Mouse (Mus musculus) forebrain, embryonic 13.5 days (tissue): ENCODE data around the gene Cfap74. TPM values are rescaled to one million over a fixed set of nuclear protein-coding genes. Genes with fewer than 3 reads are reported as not detected.

ENCODE experiments used
- ATAC-seq: fragments of 200-750 bp; cut with Nextera tagmentation; 2 replicates; pipeline ENCODE4 v1.8.0; 2017
- H3K27ac ChIP-seq: fragments of 300-500 bp; sonication (generic); 2 replicates; pipeline ENCODE4 v1.5.1; 2015; ENCODE audit warnings: inconsistent platforms, mild to moderate bottlenecking, moderate library complexity
- H3K27me3 ChIP-seq: fragments of 300-500 bp; sonication (generic); 2 replicates; pipeline ENCODE4 v1.6.1; 2015; ENCODE audit warnings: mild to moderate bottlenecking, inconsistent platforms
- H3K36me3 ChIP-seq: fragments of 300-500 bp; sonication (generic); 2 replicates; pipeline ENCODE4 v1.6.1; 2015; ENCODE audit warnings: mild to moderate bottlenecking, inconsistent platforms; ENCODE audit not compliant: poor library complexity, severe bottlenecking
- H3K4me1 ChIP-seq: fragments of 300-500 bp; sonication (generic); 2 replicates; pipeline ENCODE4 v1.6.1; 2015; ENCODE audit warnings: inconsistent platforms
- H3K4me2 ChIP-seq: fragments of 300-500 bp; sonication (generic); 2 replicates; pipeline ENCODE4 v1.6.1; 2015; ENCODE audit warnings: inconsistent platforms, mild to moderate bottlenecking, moderate library complexity
- H3K4me3 ChIP-seq: fragments of 300-500 bp; sonication (generic); 2 replicates; pipeline ENCODE4 v1.5.1; 2015; ENCODE audit warnings: mild to moderate bottlenecking, inconsistent platforms
- H3K9ac ChIP-seq: fragments of 300-500 bp; sonication (generic); 2 replicates; pipeline ENCODE4 v1.6.1; 2015; ENCODE audit warnings: mild to moderate bottlenecking, inconsistent platforms
- H3K9me3 ChIP-seq: fragments of 300-500 bp; sonication (generic); replicated peaks from 2 replicates; pipeline ENCODE4 v1.6.1; 2016; ENCODE audit warnings: inconsistent platforms
- WGBS: fragments of 180-500 bp; shearing (Covaris S2); methylation state at CpG from one replicate; pipeline ENCODE4 v1.1.7; 2015; 5-methylcytosine and 5-hydroxymethylcytosine counted together
- polyA plus RNA-seq: library from polyadenylated mRNA; unstranded; fragments of >200 nt; fragmentation: Nextera tagmentation; extraction: Ambion mirVana; gene quantifications from 2 replicates; pipeline ENCODE4 v1.2.1, GENCODE M21; 2015

Cfap74 gene
- polyA plus RNA-seq, 1 experiment from 2014 or later, result 4.3 TPM

DNA sequence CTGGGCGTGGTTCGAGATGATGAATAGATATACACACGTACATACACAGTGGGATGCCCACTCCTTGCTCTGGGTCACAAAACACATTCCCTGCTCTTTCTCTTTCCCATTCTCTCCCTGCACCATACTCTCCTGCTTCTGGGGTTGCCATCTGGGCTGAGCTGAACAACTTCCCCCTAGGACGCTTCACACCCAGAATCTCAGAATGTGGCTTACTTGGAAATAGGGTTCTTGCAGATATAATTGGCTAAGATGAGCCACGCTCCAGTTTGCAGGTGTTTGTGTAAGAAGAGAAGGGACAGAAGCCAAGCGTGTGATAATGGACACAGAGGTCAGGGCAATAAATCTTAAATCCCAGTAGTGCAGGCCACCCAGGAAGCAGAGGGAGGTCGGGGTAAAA is 27.0 kb upstream of the Cfap74 start:
- Histone ChIP-seq H3K4me3 (no peak overlapping the region), H3K27me3 (0 out of 2 replicates have a peak, but pooled peaks cover 3% of the 10 kb centered on the region), H3K9me3 (no peaks in the 10 kb centered on the region), H3K4me1 (no peaks in the 10 kb centered on the region), H3K27ac (no peak overlapping the region), H3K36me3 (no peaks in the 10 kb centered on the region), H3K4me2 (no peak overlapping the region), H3K9ac (no peak overlapping the region)
- 62% methylated on average over 7 of the region's 7 CpGs for WGBS
- ATAC-seq, result no peak

- 20% methylated on average over 9 of the region's 9 CpGs for WGBS
Observed at GRCm38 (mm10) chr4:155382752-155383151, 26.2 kb upstream of the Cfap74 start.

DNA sequence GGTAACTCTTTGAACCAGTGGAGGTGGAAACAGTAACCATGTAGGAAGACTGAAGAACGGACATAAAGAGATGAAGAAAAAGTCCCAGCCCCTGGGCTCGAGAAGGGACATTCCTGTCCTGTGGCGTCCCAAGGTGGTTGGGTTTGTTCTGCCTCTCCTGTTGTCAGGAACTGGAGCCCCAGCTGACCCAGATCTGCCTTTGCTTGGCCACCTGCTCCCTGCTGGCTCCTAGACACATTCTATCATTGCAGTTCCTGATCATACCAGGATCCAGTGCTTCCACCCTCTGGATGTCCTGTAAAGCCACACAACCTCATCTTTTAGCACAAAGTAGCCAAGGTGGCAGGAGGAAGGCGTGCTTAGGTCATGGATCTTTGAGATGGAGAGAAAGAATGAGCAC is 25.7 kb upstream of the Cfap74 start:
- H3K4me2 ChIP-seq, result no peak overlapping the region
- ATAC-seq, result no peak
- no peak overlapping the region for H3K4me3 ChIP-seq
- H3K9ac ChIP-seq, result no peak overlapping the region
- H3K9me3 ChIP-seq, result no peaks in the 10 kb centered on the region
- no peaks in the 10 kb centered on the region for H3K4me1 ChIP-seq
- no peak overlapping the region for H3K27ac ChIP-seq
- WGBS, result 76% methylated on average over 4 of the region's 4 CpGs
- H3K36me3 ChIP-seq, result no peaks in the 10 kb centered on the region
- 0 out of 2 replicates have a peak, but pooled peaks cover 3% of the 10 kb centered on the region for H3K27me3 ChIP-seq

More at GRCm38 (mm10) chr4:155382752-155383151, 26.2 kb upstream of the Cfap74 start:
- Histone ChIP-seq H3K27me3 (0 out of 2 replicates have a peak, but pooled peaks cover 3% of the 10 kb centered on the region), H3K9ac (no peak overlapping the region), H3K9me3 (no peaks in the 10 kb centered on the region), H3K36me3 (no peaks in the 10 kb centered on the region), H3K4me1 (no peaks in the 10 kb centered on the region), H3K27ac (no peak overlapping the region), H3K4me2 (no peak overlapping the region), H3K4me3 (no peak overlapping the region)
- no peak for ATAC-seq

DNA sequence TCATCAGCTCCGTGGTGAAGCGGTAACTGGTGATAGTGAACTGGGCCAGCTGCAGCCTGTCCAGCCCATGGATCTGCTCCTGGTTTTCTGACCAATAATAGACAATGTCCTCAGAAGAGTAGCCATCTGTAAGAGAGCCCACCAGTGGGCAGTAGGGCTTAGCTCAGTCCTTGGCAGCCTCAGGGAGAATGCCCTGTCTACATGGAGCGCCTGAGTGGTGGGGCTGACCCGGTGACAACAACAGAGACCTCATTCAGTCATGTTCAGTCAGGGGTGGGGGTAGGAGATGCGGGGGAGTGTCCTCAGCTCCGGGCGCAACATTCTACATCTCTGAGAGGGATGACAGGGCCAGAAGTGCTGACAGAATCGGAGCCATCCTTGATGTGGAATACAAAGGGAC is 21.8 kb upstream of the Cfap74 start:
- no peaks in the 10 kb centered on the region for H3K36me3 ChIP-seq
- no peaks in the 10 kb centered on the region for H3K9me3 ChIP-seq
- H3K27ac ChIP-seq, result no peak overlapping the region
- WGBS, result 84% methylated on average over 8 of the region's 8 CpGs
- H3K27me3 ChIP-seq, result 0 out of 2 replicates have a peak, but pooled peaks cover 3% of the 10 kb centered on the region
- no peak overlapping the region for H3K4me2 ChIP-seq
- no peak overlapping the region for H3K9ac ChIP-seq
- no peak for ATAC-seq
- no peaks in the 10 kb centered on the region for H3K4me1 ChIP-seq
- H3K4me3 ChIP-seq, result no peak overlapping the region

- Histone ChIP-seq H3K4me2 (no peak overlapping the region), H3K27ac (no peak overlapping the region), H3K9ac (no peak overlapping the region), H3K4me1 (peaks cover 11% of the 10 kb centered on the region), H3K27me3 (peaks cover 56% of the 10 kb centered on the region), H3K4me3 (no peak overlapping the region), H3K9me3 (no peaks in the 10 kb centered on the region), H3K36me3 (no peaks in the 10 kb centered on the region)
- WGBS, result 85% methylated on average over 5 of the region's 5 CpGs
- no peak for ATAC-seq
Observed at GRCm38 (mm10) chr4:155395471-155395870, 13.5 kb upstream of the Cfap74 start.

- Histone ChIP-seq H3K4me3 (no peak overlapping the region), H3K36me3 (no peaks in the 10 kb centered on the region), H3K4me2 (no peak overlapping the region), H3K9me3 (no peaks in the 10 kb centered on the region), H3K27me3 (peaks cover 60% of the 10 kb centered on the region), H3K9ac (no peak overlapping the region), H3K27ac (no peak overlapping the region), H3K4me1 (peaks cover 11% of the 10 kb centered on the region)
- ATAC-seq, result no peak
- 81% methylated on average over 4 of the region's 4 CpGs for WGBS
Observed at GRCm38 (mm10) chr4:155396751-155397150, 12.2 kb upstream of the Cfap74 start.

DNA sequence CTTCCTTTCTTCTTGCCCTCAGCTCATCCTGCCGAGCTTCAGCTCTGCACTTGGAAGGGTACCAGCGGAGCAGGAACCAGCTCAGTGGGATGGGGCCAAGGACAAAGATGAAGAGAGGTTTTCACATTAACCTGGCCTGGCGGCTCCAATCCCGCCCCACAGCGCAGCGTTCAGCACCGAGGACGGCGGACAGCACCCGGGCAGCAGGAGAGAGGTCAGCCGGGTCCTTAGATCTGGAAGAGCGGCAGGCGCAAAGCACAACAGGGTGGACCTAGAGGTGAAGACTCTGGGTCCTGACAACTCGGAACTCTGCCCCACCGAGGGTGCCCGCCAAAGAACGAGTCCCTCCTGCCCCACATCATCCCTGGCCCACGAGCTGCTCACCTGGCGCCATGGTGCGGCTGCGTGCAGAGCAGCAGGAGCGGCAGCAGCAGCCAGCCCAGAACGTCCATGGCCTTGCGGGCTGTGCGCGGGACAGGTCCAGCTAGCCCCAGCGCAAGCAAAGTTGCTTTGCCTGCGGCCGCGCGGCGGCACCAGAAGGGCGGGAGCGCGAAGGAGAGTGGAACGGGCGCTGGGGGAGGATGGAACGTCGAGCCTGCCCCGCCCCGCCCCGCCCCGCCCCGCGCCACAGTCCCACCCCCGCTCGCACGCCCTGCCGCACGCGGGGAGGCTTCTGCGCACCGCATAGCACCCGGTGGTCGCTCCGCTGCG is 11.3 kb upstream of the Cfap74 start, which contains the start of gene Gabrd:
TSS of gene Gabrd (minus strand) at position 602 of the 711 bp plus-strand sequence.
- Histone ChIP-seq H3K4me2 (peak within 1 kb of the TSS; percentile 71), H3K4me3 (peak within 1 kb of the TSS; percentile 41), H3K9me3 (no peaks in the 10 kb centered on the region), H3K27ac (no peak within 1 kb of the TSS), H3K27me3 (peaks cover 60% of the 10 kb centered on the region), H3K9ac (no peak within 1 kb of the TSS), H3K36me3 (no peaks in the 10 kb centered on the region), H3K4me1 (peaks cover 11% of the 10 kb centered on the region)
- 1% methylated on average over 38 of the region's 57 CpGs for WGBS
- ATAC-seq, result peak; percentile 45; the same call in 1 of the 2 replicates

GRCm38 (mm10) chr4:155398222-155398540 is 10.8 kb upstream of the Cfap74 start:
- Histone ChIP-seq H3K27ac (no peak overlapping the region), H3K9ac (no peak overlapping the region), H3K4me3 (peak overlapping the region; percentile 41), H3K4me1 (peaks cover 11% of the 10 kb centered on the region), H3K9me3 (no peaks in the 10 kb centered on the region), H3K27me3 (peaks cover 60% of the 10 kb centered on the region), H3K36me3 (no peaks in the 10 kb centered on the region), H3K4me2 (peak overlapping the region; percentile 71)
- 3% methylated on average over 9 of the region's 9 CpGs for WGBS
- no peak for ATAC-seq

- WGBS, result 75% methylated on average over 7 of the region's 7 CpGs
- ATAC-seq, result no peak
- H3K27ac ChIP-seq, result no peak overlapping the region
- no peak overlapping the region for H3K4me3 ChIP-seq
- H3K36me3 ChIP-seq, result no peaks in the 10 kb centered on the region
- no peaks in the 10 kb centered on the region for H3K9me3 ChIP-seq
- peaks cover 46% of the 10 kb centered on the region for H3K27me3 ChIP-seq
- no peak overlapping the region for H3K9ac ChIP-seq
- peaks cover 11% of the 10 kb centered on the region for H3K4me1 ChIP-seq
- no peak overlapping the region for H3K4me2 ChIP-seq
Observed at GRCm38 (mm10) chr4:155401121-155401520, 7.9 kb upstream of the Cfap74 start.

- 72% methylated on average over 1 of the region's 1 CpGs for WGBS
- H3K9me3 ChIP-seq, result no peaks in the 10 kb centered on the region
- no peak for ATAC-seq
Observed at GRCm38 (mm10) chr4:155402489-155402888, 6.5 kb upstream of the Cfap74 start.

DNA sequence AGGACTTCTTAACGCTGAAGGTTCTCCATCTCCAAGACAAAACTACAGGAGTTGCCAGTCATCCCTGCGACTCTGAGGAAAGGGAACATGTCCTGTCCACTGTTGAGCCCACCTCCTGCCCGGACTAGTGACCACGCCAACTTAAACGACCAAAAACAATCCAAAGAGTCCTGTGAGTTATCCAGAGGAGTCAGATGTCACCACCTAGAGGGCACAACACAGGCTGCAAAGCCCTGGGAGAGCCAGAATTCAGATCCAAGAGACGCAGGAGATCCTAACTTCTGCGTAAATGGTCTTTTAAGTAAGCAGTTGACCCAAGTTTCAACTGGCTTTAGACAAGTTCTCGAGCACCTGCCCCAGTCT is 314 bp upstream of the Cfap74 start:
- 1% methylated on average over 8 of the region's 8 CpGs for WGBS
- no peaks in the 10 kb centered on the region; the same call in 1 of the 2 replicates for H3K27me3 ChIP-seq
- H3K4me1 ChIP-seq, result peaks cover 11% of the 10 kb centered on the region
- peak overlapping the region; percentile 58 for H3K9ac ChIP-seq
- H3K4me2 ChIP-seq, result peak overlapping the region; percentile 79
- H3K4me3 ChIP-seq, result peak overlapping the region; percentile 50
- no peaks in the 10 kb centered on the region for H3K36me3 ChIP-seq
- ATAC-seq, result peak; percentile 48
- H3K9me3 ChIP-seq, result no peaks in the 10 kb centered on the region
- H3K27ac ChIP-seq, result no peak overlapping the region

More at GRCm38 (mm10) chr4:155402489-155402888, 6.5 kb upstream of the Cfap74 start:
- Histone ChIP-seq H3K4me1 (peaks cover 8% of the 10 kb centered on the region), H3K36me3 (no peaks in the 10 kb centered on the region), H3K9ac (no peak overlapping the region), H3K27me3 (peaks cover 32% of the 10 kb centered on the region), H3K4me3 (no peak overlapping the region), H3K4me2 (no peak overlapping the region), H3K27ac (no peak overlapping the region)

- no peak overlapping the region for H3K27ac ChIP-seq
- no peak overlapping the region for H3K4me2 ChIP-seq
- H3K9ac ChIP-seq, result no peak overlapping the region
- H3K27me3 ChIP-seq, result no peaks in the 10 kb centered on the region; the same call in 1 of the 2 replicates
- no peak for ATAC-seq
- 95% methylated on average over 6 of the region's 6 CpGs for whole genome bisulfite sequencing
- peaks cover 11% of the 10 kb centered on the region for H3K4me1 ChIP-seq
- no peaks in the 10 kb centered on the region for H3K36me3 ChIP-seq
- H3K4me3 ChIP-seq, result no peak overlapping the region
- no peaks in the 10 kb centered on the region for H3K9me3 ChIP-seq
Observed at GRCm38 (mm10) chr4:155412124-155412523, 3.1 kb downstream of the Cfap74 start.
